Mouse (Mus musculus): ENCODE results near the gene 1700029J07Rik.

- TF ChIP-seq CTCF (IDR thresholded peaks at IDR 0.05; ENCODE audit: insufficient read depth, low read length) (no peak), POLR2A (IDR thresholded peaks at IDR 0.05; ENCODE audit: borderline replicate concordance, extremely low read depth, low read depth, low read length) (no peak)
These were observed 32.1 kb upstream of the 1700029J07Rik start for GRCm38 (mm10) chr8:46007050-46007672.

All from lung, adult 2 months (tissue).